Mouse (Mus musculus) limb, embryonic 15.5 days (tissue): ENCODE data around the gene Slc25a36. TPM values are rescaled to one million over a fixed set of nuclear protein-coding genes. Genes with fewer than 3 reads are reported as not detected.

Experiments
- ATAC-seq: fragments of 200-750 bp; cut with Nextera tagmentation; 2 replicates; pipeline ENCODE4 v1.8.0; 2017; ENCODE audit warnings: low read depth, moderate TSS enrichment; ENCODE audit not compliant: insufficient number of reproducible peaks, low FRiP score, low TSS enrichment
- H3K27ac ChIP-seq: fragments of 300-500 bp; sonication (generic); 2 replicates; pipeline ENCODE4 v1.5.1; 2015; ENCODE audit warnings: moderate library complexity, mild to moderate bottlenecking, inconsistent platforms
- H3K27me3 ChIP-seq: fragments of 300-500 bp; sonication (generic); 2 replicates; pipeline ENCODE4 v1.6.1; 2015; ENCODE audit warnings: inconsistent platforms
- H3K36me3 ChIP-seq: fragments of 300-500 bp; sonication (generic); 2 replicates; pipeline ENCODE4 v1.6.1; 2015; ENCODE audit warnings: inconsistent platforms
- H3K4me1 ChIP-seq: fragments of 300-500 bp; sonication (generic); 2 replicates; pipeline ENCODE4 v1.6.1; 2015; ENCODE audit warnings: inconsistent platforms
- H3K4me2 ChIP-seq: fragments of 300-500 bp; sonication (generic); 2 replicates; pipeline ENCODE4 v1.6.1; 2015; ENCODE audit warnings: mild to moderate bottlenecking, inconsistent platforms
- H3K4me3 ChIP-seq: fragments of 300-500 bp; sonication (generic); 2 replicates; pipeline ENCODE4 v1.5.1; 2015; ENCODE audit warnings: mild to moderate bottlenecking, inconsistent platforms
- H3K9ac ChIP-seq: fragments of 300-500 bp; sonication (generic); 2 replicates; pipeline ENCODE4 v1.6.1; 2015; ENCODE audit warnings: inconsistent platforms
- H3K9me3 ChIP-seq: fragments of 300-500 bp; sonication (generic); 2 replicates; pipeline ENCODE4 v1.6.1; 2016; ENCODE audit warnings: inconsistent platforms
- WGBS: fragments of 180-500 bp; shearing (Covaris S2); methylation state at CpG from one replicate; pipeline ENCODE4 v1.1.7; 2015; 5-methylcytosine and 5-hydroxymethylcytosine counted together
- polyA plus RNA-seq: library from polyadenylated mRNA; unstranded; fragments of >200 nt; fragmentation: Nextera tagmentation; extraction: Ambion mirVana; gene quantifications from 2 replicates; pipeline ENCODE4 v1.2.1, GENCODE M21; 2015

Gene Slc25a36
- polyA plus RNA-seq, 1 experiment from 2014 or later = 76.2 TPM

DNA sequence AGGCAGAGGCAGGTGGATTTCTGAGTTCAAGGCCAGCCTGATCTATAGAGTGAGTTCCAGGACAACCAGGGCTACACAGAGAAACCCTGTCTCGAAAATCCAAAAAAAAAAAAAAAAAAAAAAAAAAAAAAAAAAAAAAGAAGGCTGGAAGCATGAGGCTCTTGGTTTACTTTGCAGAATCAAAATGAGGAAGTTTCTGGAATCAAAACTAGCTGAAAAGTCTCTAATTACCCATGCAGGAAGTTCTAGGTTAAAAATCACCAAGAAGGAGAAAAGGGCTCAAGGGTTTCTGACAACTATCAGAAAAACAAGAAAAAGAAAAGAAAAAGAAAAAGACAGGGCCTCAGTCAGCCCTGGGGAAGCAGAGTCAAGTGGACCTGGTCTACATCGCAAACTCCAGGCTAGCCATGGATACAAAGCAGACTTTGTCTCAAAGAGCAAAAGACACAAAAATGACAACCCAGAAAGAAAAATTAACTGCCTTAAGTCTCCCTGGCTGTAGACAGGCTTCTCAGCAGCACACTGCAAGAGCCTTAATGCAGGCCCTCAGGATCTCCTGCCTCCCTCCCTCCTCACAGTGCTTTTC lies 5.5 kb downstream of the Slc25a36 start:
- Histone ChIP-seq H3K4me3 (no peak overlapping the region), H3K27me3 (no peaks in the 10 kb centered on the region), H3K9me3 (no peaks in the 10 kb centered on the region), H3K4me2 (no peak overlapping the region), H3K36me3 (no peaks in the 10 kb centered on the region), H3K27ac (no peak overlapping the region), H3K4me1 (peaks cover 20% of the 10 kb centered on the region), H3K9ac (no peak overlapping the region)
- ATAC-seq = no peak
- WGBS = 81% methylated on average over 2 of the region's 2 CpGs

GRCm38 (mm10) chr9:97103376-97104061 lies 7.4 kb downstream of the Slc25a36 start:
- WGBS = 73% methylated on average over 2 of the region's 2 CpGs
- H3K27ac ChIP-seq = no peak overlapping the region
- H3K27me3 ChIP-seq = no peaks in the 10 kb centered on the region
- no peak overlapping the region for H3K4me3 ChIP-seq
- H3K9me3 ChIP-seq = no peaks in the 10 kb centered on the region
- no peak for ATAC-seq
- H3K9ac ChIP-seq = no peak overlapping the region
- no peak overlapping the region for H3K4me2 ChIP-seq
- H3K36me3 ChIP-seq = peaks cover 4% of the 10 kb centered on the region; the same call in 1 of the 2 replicates
- H3K4me1 ChIP-seq = 0 out of 2 replicates have a peak, but pooled peaks cover 9% of the 10 kb centered on the region

- H3K4me2 ChIP-seq = no peak overlapping the region
- 87% methylated on average over 4 of the region's 4 CpGs for WGBS
- H3K27me3 ChIP-seq = no peaks in the 10 kb centered on the region
- H3K27ac ChIP-seq = no peak overlapping the region
- H3K36me3 ChIP-seq = peaks cover 33% of the 10 kb centered on the region
- 0 out of 2 replicates have a peak, but pooled peaks cover 5% of the 10 kb centered on the region for H3K4me1 ChIP-seq
- H3K9ac ChIP-seq = no peak overlapping the region
- H3K9me3 ChIP-seq = no peaks in the 10 kb centered on the region
- no peak overlapping the region for H3K4me3 ChIP-seq
- ATAC-seq = no peak
Measured at GRCm38 (mm10) chr9:97098985-97099384, 12.0 kb downstream of the Slc25a36 start.

DNA sequence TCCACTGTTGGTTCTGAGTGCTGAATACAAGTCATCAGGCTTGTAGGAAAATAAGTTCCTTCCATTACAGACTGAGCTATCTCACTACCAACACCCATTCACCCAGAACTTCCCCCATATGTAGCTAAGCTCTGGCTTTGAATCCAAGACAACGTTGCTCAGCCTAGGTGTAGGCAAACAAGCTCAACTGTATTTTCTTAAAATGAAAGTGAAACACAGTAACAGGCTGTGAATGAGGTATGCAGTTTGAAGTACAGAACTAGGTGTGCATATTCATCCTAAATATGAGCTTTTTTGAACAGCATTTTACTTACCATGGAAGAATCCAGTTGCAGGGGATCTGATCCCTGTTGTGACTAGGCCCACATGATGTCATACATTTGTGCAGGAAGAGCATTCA lies 14.8 kb downstream of the Slc25a36 start:
- no peak overlapping the region for H3K4me2 ChIP-seq
- peaks cover 47% of the 10 kb centered on the region for H3K36me3 ChIP-seq
- no peaks in the 10 kb centered on the region for H3K9me3 ChIP-seq
- no peaks in the 10 kb centered on the region for H3K27me3 ChIP-seq
- no peak overlapping the region for H3K9ac ChIP-seq
- no peak for ATAC-seq
- 92% methylated on average over 1 of the region's 1 CpGs for WGBS
- no peaks in the 10 kb centered on the region for H3K4me1 ChIP-seq
- no peak overlapping the region for H3K4me3 ChIP-seq
- no peak overlapping the region for H3K27ac ChIP-seq

DNA sequence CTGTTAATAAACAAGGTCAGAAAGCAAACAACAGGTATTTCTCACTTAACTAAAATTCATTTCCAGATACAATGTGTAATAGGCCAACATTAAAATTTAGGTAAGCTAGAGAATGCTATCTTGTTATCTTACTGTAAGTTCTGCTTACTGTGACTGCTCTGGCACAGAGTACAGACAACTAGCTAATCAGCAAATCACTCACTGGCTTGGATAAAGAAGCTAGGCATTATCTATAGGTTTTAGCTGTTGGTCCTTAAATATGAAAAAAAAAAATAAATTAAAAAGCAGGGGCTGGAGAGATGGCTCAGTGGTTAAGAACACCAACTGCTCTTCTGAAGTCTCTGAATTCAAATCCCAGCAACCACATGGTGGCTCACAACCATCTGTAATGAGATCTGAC lies 23.1 kb downstream of the Slc25a36 start:
- Histone ChIP-seq H3K27me3 (no peaks in the 10 kb centered on the region), H3K4me2 (no peak overlapping the region), H3K4me3 (no peak overlapping the region), H3K9ac (no peak overlapping the region), H3K36me3 (peaks cover 31% of the 10 kb centered on the region), H3K9me3 (no peaks in the 10 kb centered on the region), H3K27ac (no peak overlapping the region), H3K4me1 (no peaks in the 10 kb centered on the region)
- ATAC-seq = no peak

GRCm38 (mm10) chr9:97084628-97085027 lies 26.3 kb downstream of the Slc25a36 start:
- H3K27me3 ChIP-seq = no peaks in the 10 kb centered on the region
- H3K36me3 ChIP-seq = peaks cover 47% of the 10 kb centered on the region
- H3K27ac ChIP-seq = no peak overlapping the region
- no peak for ATAC-seq
- H3K4me3 ChIP-seq = no peak overlapping the region
- 89% methylated on average over 2 of the region's 2 CpGs for WGBS
- H3K9ac ChIP-seq = no peak overlapping the region
- no peak overlapping the region for H3K4me2 ChIP-seq
- no peaks in the 10 kb centered on the region for H3K9me3 ChIP-seq
- no peaks in the 10 kb centered on the region for H3K4me1 ChIP-seq

- WGBS = 80% methylated on average over 4 of the region's 4 CpGs
- no peak overlapping the region for H3K9ac ChIP-seq
- H3K36me3 ChIP-seq = peaks cover 54% of the 10 kb centered on the region
- no peak overlapping the region for H3K4me3 ChIP-seq
- H3K4me1 ChIP-seq = no peaks in the 10 kb centered on the region
- no peaks in the 10 kb centered on the region for H3K9me3 ChIP-seq
- H3K4me2 ChIP-seq = no peak overlapping the region
- H3K27ac ChIP-seq = no peak overlapping the region
- H3K27me3 ChIP-seq = no peaks in the 10 kb centered on the region
- no peak for ATAC-seq
Measured at GRCm38 (mm10) chr9:97081106-97081862, 29.7 kb downstream of the Slc25a36 start.

GRCm38 (mm10) chr9:97069911-97070310 lies 41.0 kb downstream of the Slc25a36 start:
- peaks cover 18% of the 10 kb centered on the region; the same call in 1 of the 2 replicates for H3K4me1 ChIP-seq
- WGBS = 81% methylated on average over 5 of the region's 5 CpGs
- H3K27ac ChIP-seq = no peak overlapping the region
- no peak overlapping the region for H3K9ac ChIP-seq
- H3K4me3 ChIP-seq = no peak overlapping the region
- no peaks in the 10 kb centered on the region for H3K27me3 ChIP-seq
- no peak overlapping the region for H3K4me2 ChIP-seq
- H3K36me3 ChIP-seq = peaks cover 11% of the 10 kb centered on the region; the same call in 1 of the 2 replicates
- no peak for ATAC-seq
- H3K9me3 ChIP-seq = no peaks in the 10 kb centered on the region

DNA sequence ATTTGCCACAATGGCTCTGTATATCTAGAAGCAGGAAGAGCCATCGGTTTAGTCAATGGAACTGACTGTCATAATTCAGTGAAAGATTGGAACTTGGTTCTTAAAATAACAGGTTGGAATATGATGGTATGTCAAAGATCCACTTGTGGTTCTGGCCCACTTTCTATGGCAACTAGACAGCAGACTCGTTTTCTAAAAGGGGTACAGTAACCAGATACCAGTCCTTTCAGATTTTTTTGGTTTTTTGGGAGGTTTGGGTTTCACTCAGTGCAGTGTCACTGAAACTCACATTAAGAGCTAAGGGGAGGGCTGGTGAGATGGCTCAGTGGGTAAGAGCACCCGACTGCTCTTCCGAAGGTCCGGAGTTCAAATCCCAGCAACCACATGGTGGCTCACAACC lies 41.5 kb downstream of the Slc25a36 start:
- no peaks in the 10 kb centered on the region for H3K27me3 ChIP-seq
- no peak overlapping the region for H3K4me3 ChIP-seq
- no peak overlapping the region for H3K9ac ChIP-seq
- no peak overlapping the region for H3K4me2 ChIP-seq
- ATAC-seq = no peak
- 86% methylated on average over 5 of the region's 5 CpGs for WGBS
- H3K9me3 ChIP-seq = no peaks in the 10 kb centered on the region
- H3K4me1 ChIP-seq = peaks cover 20% of the 10 kb centered on the region; the same call in 1 of the 2 replicates
- peaks cover 11% of the 10 kb centered on the region; the same call in 1 of the 2 replicates for H3K36me3 ChIP-seq
- H3K27ac ChIP-seq = no peak overlapping the region

DNA sequence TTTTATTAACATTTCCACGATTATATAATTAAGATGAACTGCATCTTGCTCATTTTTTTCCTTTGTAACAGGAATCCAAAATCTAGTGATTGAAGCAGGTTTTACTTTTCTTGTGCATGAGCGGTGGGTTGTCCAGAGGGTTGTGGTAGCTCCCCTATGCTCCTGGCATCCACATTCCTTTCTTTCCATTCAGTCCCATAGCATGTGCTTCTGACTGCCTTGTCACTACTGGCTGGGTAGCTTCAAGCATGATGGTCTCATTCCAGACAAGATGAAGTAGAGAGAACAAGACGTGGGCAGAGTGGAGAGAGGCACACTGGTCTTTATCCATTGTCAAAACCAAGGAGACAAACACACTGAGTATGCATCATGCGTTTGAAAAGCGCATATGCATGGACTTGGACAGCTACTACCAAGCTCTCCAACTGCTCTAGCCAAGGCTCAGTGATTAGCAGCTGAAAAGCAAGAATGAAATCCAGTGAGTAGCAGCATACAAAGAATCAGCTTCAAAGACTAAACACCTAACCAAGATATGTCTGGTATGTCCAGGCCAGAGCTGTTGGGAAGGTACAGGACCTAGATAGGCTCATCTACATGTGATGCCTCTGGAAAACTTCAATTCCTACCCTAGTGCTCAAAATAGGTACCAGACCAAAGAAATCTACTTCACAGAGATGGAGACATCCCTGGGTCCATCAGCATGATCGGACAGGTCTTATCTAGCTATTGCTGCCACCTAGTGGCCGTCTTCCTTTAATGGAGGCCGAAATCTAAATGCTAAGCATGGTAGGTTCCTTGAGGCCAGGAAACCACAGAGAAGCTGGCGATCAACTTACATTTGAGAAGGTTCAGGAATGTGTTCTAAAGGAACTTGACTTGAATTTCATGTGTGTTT lies 42.5 kb downstream of the Slc25a36 start:
- no peak overlapping the region for H3K4me2 ChIP-seq
- 0 out of 2 replicates have a peak, but pooled peaks have one; percentile 37 for ATAC-seq
- H3K4me1 ChIP-seq = peaks cover 20% of the 10 kb centered on the region; the same call in 1 of the 2 replicates
- peaks cover 8% of the 10 kb centered on the region; the same call in 1 of the 2 replicates for H3K36me3 ChIP-seq
- WGBS = 50% methylated on average over 9 of the region's 9 CpGs
- H3K9me3 ChIP-seq = no peaks in the 10 kb centered on the region
- H3K9ac ChIP-seq = no peak overlapping the region
- H3K4me3 ChIP-seq = no peak overlapping the region
- no peak overlapping the region for H3K27ac ChIP-seq
- H3K27me3 ChIP-seq = no peaks in the 10 kb centered on the region

GRCm38 (mm10) chr9:97067761-97068160 lies 43.2 kb downstream of the Slc25a36 start:
- Histone ChIP-seq H3K36me3 (peaks cover 8% of the 10 kb centered on the region; the same call in 1 of the 2 replicates), H3K27ac (no peak overlapping the region), H3K4me3 (no peak overlapping the region), H3K27me3 (no peaks in the 10 kb centered on the region), H3K4me1 (peaks cover 20% of the 10 kb centered on the region; the same call in 1 of the 2 replicates), H3K4me2 (no peak overlapping the region), H3K9ac (no peak overlapping the region), H3K9me3 (no peaks in the 10 kb centered on the region)
- no peak for ATAC-seq
- 67% methylated on average over 6 of the region's 6 CpGs for WGBS
